Mouse (Mus musculus) adrenal gland, adult 10 weeks (tissue): Measurements from ENCODE around the gene Olfr566. TPM values are rescaled to one million over a fixed set of nuclear protein-coding genes. Genes with fewer than 3 reads are reported as not detected.

Experiments used
- polyA plus RNA-seq: library from polyadenylated mRNA; stranded (reverse); fragments of 350-450 nt; fragmentation: Illumina TruSeq; extraction: RNeasy Lipid Tissue Mini Kit (QIAGEN cat#74804); gene quantifications from one replicate; pipeline ENCODE4 v1.2.3, GENCODE M21; 2014; ENCODE audit warnings: low read depth, low replicate concordance

Gene Olfr566
- polyA plus RNA-seq, result not detected

DNA sequence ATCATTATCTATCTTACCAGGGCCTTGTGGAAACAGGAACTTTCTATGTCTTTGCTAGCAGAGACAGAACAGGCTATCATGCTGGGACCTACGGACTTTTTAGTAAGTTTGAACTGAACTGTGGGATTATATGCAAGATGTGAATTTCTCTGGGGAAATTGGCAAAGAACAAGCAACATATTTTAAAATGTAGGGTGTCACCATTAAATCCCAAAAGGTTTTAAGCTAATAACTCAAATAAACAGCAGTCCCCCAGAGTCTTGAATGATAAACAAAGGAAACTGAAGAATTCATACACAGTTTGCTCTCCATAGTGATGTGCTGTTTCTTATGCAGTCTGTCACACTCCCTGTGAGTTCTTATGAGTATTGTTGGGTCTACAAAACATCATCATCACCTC, at the start of gene Olfr566:
TSS of gene Olfr566 (minus strand) at position 101 of the 400 bp plus-strand sequence.

DNA sequence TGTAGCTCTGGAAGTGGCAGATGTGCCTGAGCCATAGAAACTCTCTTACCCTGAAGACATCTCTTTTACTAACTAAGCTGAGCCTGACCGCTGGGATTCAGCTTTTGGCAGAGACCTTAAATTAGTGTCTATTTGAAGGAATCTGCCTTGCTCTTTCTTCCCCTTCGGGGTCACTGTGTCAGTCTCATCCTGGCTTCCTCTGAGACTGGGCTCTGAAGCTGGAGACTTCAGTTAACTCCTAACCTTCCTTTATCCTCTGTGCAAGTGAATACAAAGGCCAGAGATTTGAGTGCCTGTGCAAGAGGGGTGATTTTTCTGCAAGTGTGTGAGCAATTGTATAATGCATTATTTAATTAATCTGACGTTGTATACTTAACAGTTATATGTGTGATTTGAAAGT, 32.2 kb upstream of the Olfr566 start, which contains the start of gene Olfr569:
TSS of gene Olfr569 (minus strand) at position 101 of the 400 bp plus-strand sequence.

DNA sequence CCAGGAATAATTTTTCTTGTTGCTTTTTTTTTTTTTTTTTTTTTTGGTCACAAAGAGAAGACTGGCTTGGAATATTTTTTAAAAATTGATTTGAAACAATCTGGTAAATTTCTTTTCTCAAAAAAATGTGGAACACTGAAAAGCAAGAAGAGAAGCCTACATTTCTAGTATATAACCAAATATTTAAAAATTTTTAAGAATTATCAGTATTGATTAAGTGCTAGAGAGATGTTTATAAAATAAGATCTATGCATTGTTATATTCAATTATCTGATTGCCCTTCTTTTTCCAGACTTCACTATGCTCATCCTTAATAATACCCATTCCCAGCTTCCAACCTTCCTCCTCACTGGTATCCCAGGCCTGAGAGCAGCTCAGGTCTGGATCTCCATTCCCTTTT, 18.3 kb upstream of the Olfr566 start, which contains the start of gene Olfr568:
TSS of gene Olfr568 (plus strand) at position 301 of the 400 bp plus-strand sequence.

Other genes starting within 250 kb of the Olfr566 start
- not detected for gene Olfr553, start 240.5 kb downstream of the Olfr566 start, polyA plus RNA-seq
- not detected for gene Olfr554, start 220.3 kb downstream of the Olfr566 start, polyA plus RNA-seq
- not detected for gene Olfr555, start 199.9 kb downstream of the Olfr566 start, polyA plus RNA-seq
- gene Olfr556, start 193.9 kb downstream of the Olfr566 start, polyA plus RNA-seq, result not detected
- 8.5 TPM for gene Trim68, start 171.4 kb downstream of the Olfr566 start, polyA plus RNA-seq
- not detected for gene Olfr557, start 162.9 kb downstream of the Olfr566 start, polyA plus RNA-seq
- gene Olfr558, start 156.6 kb downstream of the Olfr566 start, polyA plus RNA-seq, result 2.6 TPM
- gene Olfr33, start 139.7 kb downstream of the Olfr566 start, polyA plus RNA-seq, result not detected
- not detected for gene Olfr559, start 131.3 kb downstream of the Olfr566 start, polyA plus RNA-seq
- gene Olfr560, start 99.4 kb downstream of the Olfr566 start, polyA plus RNA-seq, result not detected
- 0.52 TPM for gene Olfr78, start 99.3 kb downstream of the Olfr566 start, polyA plus RNA-seq
- not detected for gene Olfr561, start 87.5 kb downstream of the Olfr566 start, polyA plus RNA-seq
- not detected for gene Olfr564, start 55.3 kb downstream of the Olfr566 start, polyA plus RNA-seq
- not detected for gene Olfr568, start 18.4 kb upstream of the Olfr566 start, polyA plus RNA-seq
- not detected for gene Olfr569, start 32.1 kb upstream of the Olfr566 start, polyA plus RNA-seq
- not detected for gene Olfr570, start 35.8 kb upstream of the Olfr566 start, polyA plus RNA-seq
- not detected for gene Olfr571, start 58.8 kb upstream of the Olfr566 start, polyA plus RNA-seq
- not detected for gene Olfr572, start 65.6 kb upstream of the Olfr566 start, polyA plus RNA-seq
- not detected for gene Olfr573-ps1, start 83.8 kb upstream of the Olfr566 start, polyA plus RNA-seq
- gene Olfr574, start 89.7 kb upstream of the Olfr566 start, polyA plus RNA-seq, result not detected
- gene Olfr575, start 100.0 kb upstream of the Olfr566 start, polyA plus RNA-seq, result not detected
- gene Olfr576, start 103.9 kb upstream of the Olfr566 start, polyA plus RNA-seq, result not detected
- not detected for gene Olfr577, start 117.2 kb upstream of the Olfr566 start, polyA plus RNA-seq
- not detected for gene Olfr578, start 130.6 kb upstream of the Olfr566 start, polyA plus RNA-seq
- gene Olfr582, start 179.3 kb upstream of the Olfr566 start, polyA plus RNA-seq, result not detected
- not detected for gene Olfr583, start 192.5 kb upstream of the Olfr566 start, polyA plus RNA-seq
- not detected for gene Olfr584, start 223.1 kb upstream of the Olfr566 start, polyA plus RNA-seq
- gene Olfr585, start 239.0 kb upstream of the Olfr566 start, polyA plus RNA-seq, result not detected